Comparison of ENCODE assay signal across 26 mouse cellular contexts in the genomic region with DNA sequence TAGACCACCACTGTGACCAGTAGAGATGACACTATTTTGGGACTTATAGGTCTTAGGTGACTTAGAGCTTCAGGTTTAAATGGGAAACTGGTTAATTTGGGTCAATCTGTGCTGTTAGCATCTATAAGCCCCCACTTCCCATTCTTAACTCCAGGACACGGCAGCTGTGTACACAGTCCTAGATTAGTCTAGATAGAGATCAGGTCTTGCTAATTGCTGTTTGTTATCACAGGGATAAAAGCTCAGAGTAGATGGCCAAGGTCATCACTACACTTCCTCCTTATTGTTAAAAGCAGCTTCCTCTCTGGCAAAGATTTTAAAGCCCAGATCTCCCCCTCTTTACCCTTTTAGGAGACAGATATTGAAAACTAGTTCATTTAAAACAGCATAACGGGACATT.
DNase-seq lines count a peak whose midpoint lies in the region; ATAC-seq and TF ChIP-seq lines count a peak whose summit lies in the region.
"Had no signal": no experiment of that assay in that cellular context is flagged by ENCODE, and none has a peak within 500 bp of the region (broad histone marks: within the 10 kb centered on the region; RNA-seq: fewer than 3 reads in every experiment).

No protein-coding gene starts in this region.

- H3K4me2 ChIP-seq in heart, embryonic 16.5 days (ENCODE audit: low read depth, low read length) = no peak overlapping the region
- no peak overlapping the region for H3K4me2 ChIP-seq in kidney, embryonic 16.5 days (replicated peaks; ENCODE audit: low read depth, low read length)
- H3K4me2 ChIP-seq in lung, postnatal 0 days (replicated peaks; ENCODE audit: low read depth, low read length) = no peak overlapping the region
- H3K4me2 ChIP-seq: forebrain, embryonic 13.5 days; heart, embryonic 15.5 days; hindbrain, embryonic 15.5 days; liver, embryonic 15.5 days; midbrain, embryonic 12.5 days; neural tube, embryonic 12.5 days had no signal

- TF ChIP-seq CTCF in lung, postnatal 0 days (IDR thresholded peaks at IDR 0.05) = no peak

- 0 out of 2 replicates have a peak, but pooled peaks have one; percentile 6 for ATAC-seq in heart, embryonic 16.5 days (replicated peaks; ENCODE audit: extremely low read depth, insufficient read depth, low FRiP score)
- no peak for ATAC-seq in kidney, embryonic 16.5 days (ENCODE audit: low FRiP score, low TSS enrichment)
- peak; percentile 60 for ATAC-seq in lung, postnatal 0 days
- ATAC-seq: forebrain, embryonic 13.5 days; inflammation-experienced regulatory T-cells, adult 6 months had no signal

- H3K36me3 ChIP-seq in heart, embryonic 16.5 days (ENCODE audit: control insufficient read depth, insufficient read depth) = no peaks in the 10 kb centered on the region
- H3K36me3 ChIP-seq in heart, embryonic 10.5 days = peaks cover 9% of the 10 kb centered on the region
- H3K36me3 ChIP-seq in kidney, embryonic 16.5 days (ENCODE audit: insufficient read depth, low read length) = peaks cover 9% of the 10 kb centered on the region; the same call in 1 of the 2 replicates
- no peaks in the 10 kb centered on the region for H3K36me3 ChIP-seq in lung, postnatal 0 days (ENCODE audit: insufficient read depth, low read length)
- H3K36me3 ChIP-seq: heart, embryonic 15.5 days had no signal

- 44% methylated on average over 2 of the region's 2 CpGs for WGBS in heart, embryonic 16.5 days
- WGBS in heart, embryonic 10.5 days = 55% methylated on average over 2 of the region's 2 CpGs
- WGBS in kidney, embryonic 16.5 days = 36% methylated on average over 2 of the region's 2 CpGs
- 57% methylated on average over 2 of the region's 2 CpGs for WGBS in lung, postnatal 0 days

- DNase-seq in heart, embryonic 10.5 days (ENCODE audit: low spot score) = no peak
- DNase-seq in kidney, postnatal 14 days = no peak
- DNase-seq in lung, postnatal 0 days (ENCODE audit: low spot score) = no peak
- no peak for DNase-seq in lung, postnatal 25 days (ENCODE audit: low spot score)
- no peak for DNase-seq in ovary, postnatal 10 days (ENCODE audit: low spot score)
- DNase-seq: adrenal gland, postnatal 25 days; B cell, adult 2 months; cerebellum, adult 18-20 months; cerebellum, postnatal 10 days; gastrocnemius, postnatal 36 days; kidney, postnatal 10 days; liver; right cerebral cortex, postnatal 14 days; thymus, postnatal 4 days had no signal

- H3K4me1 ChIP-seq in heart, embryonic 16.5 days (ENCODE audit: control insufficient read depth, insufficient read depth, low read length) = no peaks in the 10 kb centered on the region; the same call in 1 of the 2 replicates
- H3K4me1 ChIP-seq in heart, embryonic 10.5 days = peaks cover 3% of the 10 kb centered on the region; the same call in 1 of the 2 replicates
- H3K4me1 ChIP-seq in kidney, embryonic 16.5 days (ENCODE audit: insufficient read depth, low read length) = peaks cover 12% of the 10 kb centered on the region
- no peaks in the 10 kb centered on the region; the same call in 1 of the 2 replicates for H3K4me1 ChIP-seq in lung, postnatal 0 days (ENCODE audit: insufficient read depth, low read depth, low read length)
- H3K4me1 ChIP-seq: forebrain, embryonic 13.5 days; hindbrain, embryonic 10.5 days; hindbrain, embryonic 15.5 days; neural tube, embryonic 12.5 days had no signal

- H3K27ac ChIP-seq in heart, embryonic 16.5 days (ENCODE audit: low read length) = no peak overlapping the region
- H3K27ac ChIP-seq in heart, embryonic 10.5 days = no peak overlapping the region
- H3K27ac ChIP-seq in kidney, embryonic 16.5 days (ENCODE audit: low read length) = peak overlapping the region; percentile 34; the same call in 1 of the 2 replicates
- H3K27ac ChIP-seq in lung, postnatal 0 days (ENCODE audit: low read length) = no peak overlapping the region; the same call in 1 of the 2 replicates
- H3K27ac ChIP-seq: forebrain, embryonic 13.5 days; heart, embryonic 15.5 days; hindbrain, embryonic 10.5 days; hindbrain, embryonic 15.5 days; liver, embryonic 15.5 days; midbrain, embryonic 12.5 days; neural tube, embryonic 12.5 days had no signal

- no peaks in the 10 kb centered on the region for H3K9me3 ChIP-seq in heart, embryonic 16.5 days (replicated peaks; ENCODE audit: control insufficient read depth, low read length)
- H3K9me3 ChIP-seq in heart, embryonic 10.5 days = no peaks in the 10 kb centered on the region
- no peaks in the 10 kb centered on the region for H3K9me3 ChIP-seq in kidney, embryonic 16.5 days (ENCODE audit: low read length)
- H3K9me3 ChIP-seq in lung, postnatal 0 days (ENCODE audit: low read length) = no peaks in the 10 kb centered on the region
- H3K9me3 ChIP-seq: forebrain, embryonic 13.5 days; heart, embryonic 15.5 days; hindbrain, embryonic 10.5 days; hindbrain, embryonic 15.5 days; liver, embryonic 15.5 days; megakaryocyte, embryonic 14.5 days; midbrain, embryonic 12.5 days; neural tube, embryonic 12.5 days had no signal

- no peak overlapping the region for H3K9ac ChIP-seq in heart, embryonic 16.5 days (ENCODE audit: low read length)
- H3K9ac ChIP-seq in kidney, embryonic 16.5 days (replicated peaks; ENCODE audit: low read length) = no peak overlapping the region
- no peak overlapping the region for H3K9ac ChIP-seq in lung, postnatal 0 days (replicated peaks; ENCODE audit: low read depth)
- H3K9ac ChIP-seq: forebrain, embryonic 13.5 days; heart, embryonic 15.5 days; hindbrain, embryonic 15.5 days; liver, embryonic 15.5 days; midbrain, embryonic 12.5 days; neural tube, embryonic 12.5 days had no signal

- TF ChIP-seq EP300 in lung, postnatal 0 days (IDR thresholded peaks at IDR 0.05) = no peak

- H3K27me3 ChIP-seq in heart, embryonic 16.5 days (ENCODE audit: control insufficient read depth, insufficient read depth, low read length) = no peaks in the 10 kb centered on the region
- no peaks in the 10 kb centered on the region for H3K27me3 ChIP-seq in heart, embryonic 10.5 days (ENCODE audit: insufficient read depth, poor library complexity, severe bottlenecking)
- H3K27me3 ChIP-seq in kidney, embryonic 16.5 days (ENCODE audit: insufficient read depth, low read length) = no peaks in the 10 kb centered on the region
- H3K27me3 ChIP-seq in lung, postnatal 0 days (replicated peaks; ENCODE audit: insufficient read depth, low read length) = no peaks in the 10 kb centered on the region
- H3K27me3 ChIP-seq: forebrain, embryonic 13.5 days; heart, embryonic 15.5 days; hindbrain, embryonic 15.5 days; liver, embryonic 15.5 days; midbrain, embryonic 12.5 days; neural tube, embryonic 12.5 days had no signal

- no peak overlapping the region for H3K4me3 ChIP-seq in heart, embryonic 16.5 days (ENCODE audit: low read length)
- no peak overlapping the region for H3K4me3 ChIP-seq in heart, embryonic 10.5 days
- no peak overlapping the region for H3K4me3 ChIP-seq in kidney, embryonic 16.5 days (ENCODE audit: low read length)
- H3K4me3 ChIP-seq in lung, postnatal 0 days (ENCODE audit: low read depth, low read length) = no peak overlapping the region
- H3K4me3 ChIP-seq: forebrain, embryonic 13.5 days; heart, embryonic 15.5 days; hindbrain, embryonic 10.5 days; hindbrain, embryonic 15.5 days; liver, embryonic 15.5 days; megakaryocyte, embryonic 14.5 days; midbrain, embryonic 12.5 days; myocyte; neural tube, embryonic 12.5 days had no signal
